Mouse (Mus musculus): ENCODE measurements around the gene Egf. TPM values are rescaled to one million over a fixed set of nuclear protein-coding genes. Genes with fewer than 3 reads are reported as not detected.
"Not testable (repeated sequence)": the region's sequence is repeated elsewhere in the genome, so short reads cannot be mapped to it uniquely, and the experiment has no call there.

Egf gene
- polyA plus RNA-seq, 1 experiment, result 1.7 TPM

- H3K27ac ChIP-seq (ENCODE audit: control insufficient read depth, insufficient read depth, low read depth, low read length, poor library complexity), result no peak overlapping the region
- 67% methylated on average over 6 of the region's 6 CpGs for WGBS
- TF ChIP-seq POLR2A (IDR thresholded peaks at IDR 0.05; ENCODE audit: borderline replicate concordance, control insufficient read depth, low read depth, low read length) (no peak), CTCF (IDR thresholded peaks at IDR 0.05; ENCODE audit: control insufficient read depth, insufficient read depth, low read length) (no peak)
These were observed 16.1 kb upstream of the Egf start for GRCm38 (mm10) chr3:129771210-129771609.

GRCm38 (mm10) chr3:129766971-129767794, 12.1 kb upstream of the Egf start:
- Histone ChIP-seq H3K27ac (ENCODE audit: control insufficient read depth, insufficient read depth, low read depth, low read length, poor library complexity) (no peak overlapping the region), H3K4me3 (replicated peaks; ENCODE audit: control insufficient read depth, low read depth, low read length) (no peak overlapping the region), H3K4me1 (ENCODE audit: control insufficient read depth, insufficient read depth, low read length) (no peaks in the 10 kb centered on the region)
- TF ChIP-seq POLR2A (IDR thresholded peaks at IDR 0.05; ENCODE audit: borderline replicate concordance, control insufficient read depth, low read depth, low read length) (no peak), CTCF (IDR thresholded peaks at IDR 0.05; ENCODE audit: control insufficient read depth, insufficient read depth, low read length) (no peak)
- WGBS, result 80% methylated on average over 10 of the region's 10 CpGs

More at GRCm38 (mm10) chr3:129771210-129771609, 16.1 kb upstream of the Egf start:
- H3K4me1 ChIP-seq (ENCODE audit: control insufficient read depth, insufficient read depth, low read length), result no peaks in the 10 kb centered on the region
- H3K4me3 ChIP-seq (replicated peaks; ENCODE audit: control insufficient read depth, low read depth, low read length), result no peak overlapping the region

GRCm38 (mm10) chr3:129766106-129766505, 11.0 kb upstream of the Egf start:
- H3K4me1 ChIP-seq (ENCODE audit: control insufficient read depth, insufficient read depth, low read length), result no peaks in the 10 kb centered on the region
- H3K27ac ChIP-seq (ENCODE audit: control insufficient read depth, insufficient read depth, low read depth, low read length, poor library complexity), result no peak overlapping the region
- WGBS, result 77% methylated on average over 4 of the region's 4 CpGs
- no peak overlapping the region for H3K4me3 ChIP-seq (replicated peaks; ENCODE audit: control insufficient read depth, low read depth, low read length)
- no peak for TF ChIP-seq CTCF (IDR thresholded peaks at IDR 0.05; ENCODE audit: control insufficient read depth, insufficient read depth, low read length)
- no peak for TF ChIP-seq POLR2A (IDR thresholded peaks at IDR 0.05; ENCODE audit: borderline replicate concordance, control insufficient read depth, low read depth, low read length)

- H3K4me3 ChIP-seq (replicated peaks; ENCODE audit: control insufficient read depth, low read depth, low read length); H3K4me1 ChIP-seq (ENCODE audit: control insufficient read depth, insufficient read depth, low read length); H3K27ac ChIP-seq (ENCODE audit: control insufficient read depth, insufficient read depth, low read depth, low read length, poor library complexity): not testable (repeated sequence)
- 87% methylated on average over 1 of the region's 1 CpGs for WGBS
These were observed 2.5 kb upstream of the Egf start for GRCm38 (mm10) chr3:129757599-129757998.

GRCm38 (mm10) chr3:129744803-129745202, 10.3 kb downstream of the Egf start:
- no peak overlapping the region for H3K4me3 ChIP-seq (replicated peaks; ENCODE audit: control insufficient read depth, low read depth, low read length)
- no peak overlapping the region for H3K27ac ChIP-seq (ENCODE audit: control insufficient read depth, insufficient read depth, low read depth, low read length, poor library complexity)
- WGBS, result 50% methylated on average over 8 of the region's 8 CpGs
- TF ChIP-seq POLR2A (IDR thresholded peaks at IDR 0.05; ENCODE audit: borderline replicate concordance, control insufficient read depth, low read depth, low read length), result no peak
- peak; percentile 58 for TF ChIP-seq CTCF (IDR thresholded peaks at IDR 0.05; ENCODE audit: control insufficient read depth, insufficient read depth, low read length)
- H3K4me1 ChIP-seq (ENCODE audit: control insufficient read depth, insufficient read depth, low read length), result no peaks in the 10 kb centered on the region

GRCm38 (mm10) chr3:129742781-129743180, 12.3 kb downstream of the Egf start:
- WGBS, result 54% methylated on average over 6 of the region's 6 CpGs
- TF ChIP-seq CTCF (IDR thresholded peaks at IDR 0.05; ENCODE audit: control insufficient read depth, insufficient read depth, low read length), result no peak
- no peak for TF ChIP-seq POLR2A (IDR thresholded peaks at IDR 0.05; ENCODE audit: borderline replicate concordance, control insufficient read depth, low read depth, low read length)
- no peak overlapping the region for H3K4me3 ChIP-seq (replicated peaks; ENCODE audit: control insufficient read depth, low read depth, low read length)
- no peaks in the 10 kb centered on the region for H3K4me1 ChIP-seq (ENCODE audit: control insufficient read depth, insufficient read depth, low read length)
- H3K27ac ChIP-seq (ENCODE audit: control insufficient read depth, insufficient read depth, low read depth, low read length, poor library complexity), result no peak overlapping the region

GRCm38 (mm10) chr3:129738291-129739183, 16.6 kb downstream of the Egf start:
- no peak overlapping the region for H3K4me3 ChIP-seq (replicated peaks; ENCODE audit: control insufficient read depth, low read depth, low read length)
- 63% methylated on average over 16 of the region's 16 CpGs for WGBS
- H3K27ac ChIP-seq (ENCODE audit: control insufficient read depth, insufficient read depth, low read depth, low read length, poor library complexity), result no peak overlapping the region
- TF ChIP-seq CTCF (IDR thresholded peaks at IDR 0.05; ENCODE audit: control insufficient read depth, insufficient read depth, low read length) (no peak), POLR2A (IDR thresholded peaks at IDR 0.05; ENCODE audit: borderline replicate concordance, control insufficient read depth, low read depth, low read length) (no peak)
- H3K4me1 ChIP-seq (ENCODE audit: control insufficient read depth, insufficient read depth, low read length), result no peaks in the 10 kb centered on the region

- Histone ChIP-seq H3K4me1 (ENCODE audit: control insufficient read depth, insufficient read depth, low read length) (no peaks in the 10 kb centered on the region), H3K4me3 (replicated peaks; ENCODE audit: control insufficient read depth, low read depth, low read length) (no peak overlapping the region), H3K27ac (ENCODE audit: control insufficient read depth, insufficient read depth, low read depth, low read length, poor library complexity) (no peak overlapping the region)
- TF ChIP-seq CTCF (IDR thresholded peaks at IDR 0.05; ENCODE audit: control insufficient read depth, insufficient read depth, low read length), result no peak
- no peak for TF ChIP-seq POLR2A (IDR thresholded peaks at IDR 0.05; ENCODE audit: borderline replicate concordance, control insufficient read depth, low read depth, low read length)
- 64% methylated on average over 6 of the region's 6 CpGs for WGBS
These were observed 23.5 kb downstream of the Egf start for GRCm38 (mm10) chr3:129731636-129732035.
